Mouse (Mus musculus) bone marrow, adult 2 months (tissue): ENCODE results near the gene Icmt.

Experiments
- CTCF ChIP-seq: fragments of 200-500 bp; IDR thresholded peaks from 2 replicates; pipeline ENCODE4 v1.5.1; 2011; ENCODE audit warnings: low read length, control low read depth; ENCODE audit not compliant: control insufficient read depth, insufficient read depth
- POLR2A ChIP-seq: fragments of 200-500 bp; IDR thresholded peaks from 2 replicates; pipeline ENCODE4 v1.6.1; 2011; ENCODE audit warnings: low read depth, mild to moderate bottlenecking, control low read depth, low read length, borderline replicate concordance; ENCODE audit not compliant: control insufficient read depth

DNA sequence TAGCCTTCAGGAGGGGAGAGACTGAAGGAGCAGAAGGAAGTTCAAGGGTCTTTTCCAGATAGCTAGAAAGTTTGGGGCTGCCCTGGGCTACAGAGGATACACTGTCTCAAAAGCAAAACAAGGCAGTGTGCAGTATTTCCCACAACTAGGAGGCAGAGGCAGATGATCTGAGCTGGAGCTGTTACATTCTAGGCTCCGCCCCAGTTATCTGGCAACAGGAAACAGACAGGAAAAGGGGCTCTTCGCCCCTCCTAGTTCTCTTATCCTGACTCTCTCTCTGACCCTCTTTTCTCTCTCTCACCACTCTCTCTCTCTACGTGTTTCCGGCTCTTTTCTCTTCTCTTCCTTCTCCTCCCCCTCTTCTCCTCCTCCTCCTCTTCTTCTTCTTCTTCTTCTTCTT is 1.1 kb upstream of the Icmt start:
- no peak for TF ChIP-seq POLR2A
- no peak for TF ChIP-seq CTCF
